Mouse (Mus musculus): ENCODE measurements around the gene Adgrg2. TPM values are rescaled to one million over a fixed set of nuclear protein-coding genes. Genes with fewer than 3 reads are reported as not detected.

Gene Adgrg2
- 2.0 and 5.0 TPM in 2 replicates for polyA plus RNA-seq (2014; fragmentation: Nextera tagmentation; extraction: Ambion mirVana)

DNA sequence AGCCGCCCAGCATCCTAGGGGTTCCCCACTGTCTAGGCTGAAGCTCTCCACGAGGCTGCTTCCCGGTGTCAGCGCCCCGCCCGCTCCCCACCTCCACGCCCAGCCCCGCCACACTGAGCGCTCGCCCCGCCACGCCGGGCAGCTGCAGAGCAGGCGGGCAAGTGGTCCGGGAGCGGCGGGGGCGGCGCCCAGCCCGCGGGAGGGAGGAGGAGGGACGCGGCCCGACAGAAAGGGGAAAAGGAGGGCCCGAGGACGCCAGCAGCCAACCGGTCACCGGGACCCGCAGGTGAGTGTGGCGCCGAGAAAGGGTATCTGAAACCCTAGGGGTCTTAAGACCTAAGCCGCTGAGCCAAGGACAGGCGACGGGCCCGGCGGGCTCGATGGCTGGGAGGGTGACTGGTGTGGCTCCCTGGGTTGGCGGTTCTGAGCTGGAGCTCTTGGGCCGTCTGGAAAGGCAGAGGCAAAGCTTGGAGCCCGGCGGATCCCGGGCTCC lies at the start of gene Adgrg2:
Gene Adgrg2 (plus strand): TSS at position 227 of the 493 bp plus-strand sequence.
- H3K27me3 ChIP-seq (ENCODE audit: control insufficient read depth, insufficient read depth, low read length): peaks cover 5% of the 10 kb centered on the region; the same call in 1 of the 2 replicates

DNA sequence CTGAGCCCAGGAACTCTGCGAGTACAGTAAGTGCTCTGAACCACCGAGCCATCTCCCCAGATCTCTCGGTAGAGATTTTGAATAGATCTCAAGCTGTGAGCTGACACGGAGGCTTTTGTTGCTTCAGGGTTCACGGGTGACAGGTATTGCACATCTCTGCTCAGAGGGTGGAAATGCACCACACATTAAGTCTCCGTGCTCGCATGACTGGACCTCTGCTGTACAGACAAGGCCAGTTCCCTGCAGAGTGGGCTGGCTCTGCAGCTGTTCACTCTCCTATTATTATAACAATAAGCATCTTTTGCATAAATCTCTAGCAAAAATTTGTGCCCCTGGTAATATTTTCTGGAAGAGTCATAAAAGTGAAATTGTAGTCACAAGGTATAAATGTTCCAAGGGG lies 39.5 kb upstream of the Adgrg2 start:
- no peak overlapping the region for H3K4me2 ChIP-seq (ENCODE audit: low read depth, low read length)
- no peaks in the 10 kb centered on the region for H3K9me3 ChIP-seq (ENCODE audit: control insufficient read depth, low read length)
- no peak overlapping the region for H3K4me3 ChIP-seq (ENCODE audit: low read depth, low read length)
- H3K27me3 ChIP-seq (ENCODE audit: control insufficient read depth, insufficient read depth, low read length): no peaks in the 10 kb centered on the region; the same call in 1 of the 2 replicates
- no peak overlapping the region for H3K9ac ChIP-seq (replicated peaks; ENCODE audit: low read depth, low read length)
- no peak overlapping the region for H3K27ac ChIP-seq (ENCODE audit: low read depth, low read length)
- H3K36me3 ChIP-seq (ENCODE audit: control insufficient read depth, insufficient read depth, low read length): no peaks in the 10 kb centered on the region
- no peaks in the 10 kb centered on the region for H3K4me1 ChIP-seq (ENCODE audit: control insufficient read depth, insufficient read depth, low read length)
- ATAC-seq (ENCODE audit: low read depth): no peak
- 49% methylated on average over 7 of the region's 7 CpGs for WGBS

More for the DNA sequence above, at the start of gene Adgrg2:
- Histone ChIP-seq H3K4me2 (ENCODE audit: low read depth, low read length) (peak within 1 kb of the TSS; percentile 63), H3K36me3 (ENCODE audit: control insufficient read depth, insufficient read depth, low read length) (no peaks in the 10 kb centered on the region), H3K9ac (replicated peaks; ENCODE audit: low read depth, low read length) (peak within 1 kb of the TSS; percentile 39; the same call in 1 of the 2 replicates), H3K4me3 (ENCODE audit: low read depth, low read length) (peak within 1 kb of the TSS; percentile 43), H3K4me1 (ENCODE audit: control insufficient read depth, insufficient read depth, low read length) (no peaks in the 10 kb centered on the region), H3K27ac (ENCODE audit: low read depth, low read length) (no peak within 1 kb of the TSS), H3K9me3 (ENCODE audit: control insufficient read depth, low read length) (no peaks in the 10 kb centered on the region)
- WGBS: 19% methylated on average over 31 of the region's 42 CpGs
- ATAC-seq (ENCODE audit: low read depth): peak; percentile 89

GRCm38 (mm10) chrX:160351967-160352677 lies 38.4 kb upstream of the Adgrg2 start:
- 30% methylated on average over 1 of the region's 1 CpGs for WGBS
- Histone ChIP-seq H3K9me3 (ENCODE audit: control insufficient read depth, low read length) (no peaks in the 10 kb centered on the region), H3K27me3 (ENCODE audit: control insufficient read depth, insufficient read depth, low read length) (no peaks in the 10 kb centered on the region; the same call in 1 of the 2 replicates), H3K4me1 (ENCODE audit: control insufficient read depth, insufficient read depth, low read length) (no peaks in the 10 kb centered on the region), H3K9ac (replicated peaks; ENCODE audit: low read depth, low read length) (no peak overlapping the region), H3K27ac (ENCODE audit: low read depth, low read length) (no peak overlapping the region), H3K4me2 (ENCODE audit: low read depth, low read length) (no peak overlapping the region), H3K4me3 (ENCODE audit: low read depth, low read length) (no peak overlapping the region), H3K36me3 (ENCODE audit: control insufficient read depth, insufficient read depth, low read length) (no peaks in the 10 kb centered on the region)
- no peak for ATAC-seq (ENCODE audit: low read depth)

DNA sequence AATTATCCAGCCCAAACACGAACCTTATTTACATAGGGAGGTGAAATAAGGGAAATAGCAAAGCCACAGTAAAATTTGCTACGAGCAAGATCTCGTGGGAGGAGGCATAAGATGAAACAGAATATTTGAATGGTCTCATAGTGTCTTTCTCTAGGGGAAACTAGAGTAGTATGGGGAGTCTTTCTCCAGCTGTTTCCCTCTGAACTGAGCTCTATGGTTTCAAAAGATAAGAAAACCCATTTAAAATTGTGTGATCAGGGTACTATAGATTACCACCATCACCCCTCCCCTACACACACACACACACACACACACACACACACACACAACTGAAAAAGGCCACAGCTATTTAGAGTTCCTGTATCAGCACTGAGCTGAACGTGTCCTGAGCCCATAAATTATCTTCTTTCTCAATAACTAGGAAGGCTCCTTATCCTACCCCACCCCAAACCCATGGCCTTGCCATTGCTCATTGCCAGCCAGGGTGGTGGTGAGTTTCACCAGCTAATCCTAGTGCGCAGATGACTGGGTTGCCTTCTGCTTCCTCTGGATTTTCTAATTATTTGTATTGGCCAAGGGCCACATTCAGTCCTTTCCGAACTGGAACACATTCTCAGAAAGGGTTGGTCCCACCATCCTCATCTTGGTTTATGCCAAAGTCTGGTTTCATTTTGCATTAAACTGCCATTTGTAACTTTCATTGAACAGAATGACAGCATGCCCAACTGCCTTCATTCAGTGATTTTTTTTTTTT lies 5.6 kb upstream of the Adgrg2 start:
- Histone ChIP-seq H3K4me1 (ENCODE audit: control insufficient read depth, insufficient read depth, low read length) (no peaks in the 10 kb centered on the region), H3K27ac (ENCODE audit: low read depth, low read length) (no peak overlapping the region), H3K4me3 (ENCODE audit: low read depth, low read length) (no peak overlapping the region), H3K9me3 (ENCODE audit: control insufficient read depth, low read length) (no peaks in the 10 kb centered on the region), H3K36me3 (ENCODE audit: control insufficient read depth, insufficient read depth, low read length) (no peaks in the 10 kb centered on the region), H3K4me2 (ENCODE audit: low read depth, low read length) (no peak overlapping the region), H3K9ac (replicated peaks; ENCODE audit: low read depth, low read length) (no peak overlapping the region), H3K27me3 (ENCODE audit: control insufficient read depth, insufficient read depth, low read length) (0 out of 2 replicates have a peak, but pooled peaks cover 2% of the 10 kb centered on the region)
- no peak for ATAC-seq (ENCODE audit: low read depth)
- WGBS: 82% methylated on average over 6 of the region's 6 CpGs

GRCm38 (mm10) chrX:160385502-160385772 lies 5.1 kb upstream of the Adgrg2 start:
- Histone ChIP-seq H3K4me3 (ENCODE audit: low read depth, low read length) (no peak overlapping the region), H3K9ac (replicated peaks; ENCODE audit: low read depth, low read length) (no peak overlapping the region), H3K27ac (ENCODE audit: low read depth, low read length) (no peak overlapping the region), H3K4me1 (ENCODE audit: control insufficient read depth, insufficient read depth, low read length) (no peaks in the 10 kb centered on the region), H3K36me3 (ENCODE audit: control insufficient read depth, insufficient read depth, low read length) (no peaks in the 10 kb centered on the region), H3K4me2 (ENCODE audit: low read depth, low read length) (no peak overlapping the region), H3K9me3 (ENCODE audit: control insufficient read depth, low read length) (no peaks in the 10 kb centered on the region), H3K27me3 (ENCODE audit: control insufficient read depth, insufficient read depth, low read length) (0 out of 2 replicates have a peak, but pooled peaks cover 2% of the 10 kb centered on the region)
- 95% methylated on average over 1 of the region's 1 CpGs for WGBS
- no peak for ATAC-seq (ENCODE audit: low read depth)

DNA sequence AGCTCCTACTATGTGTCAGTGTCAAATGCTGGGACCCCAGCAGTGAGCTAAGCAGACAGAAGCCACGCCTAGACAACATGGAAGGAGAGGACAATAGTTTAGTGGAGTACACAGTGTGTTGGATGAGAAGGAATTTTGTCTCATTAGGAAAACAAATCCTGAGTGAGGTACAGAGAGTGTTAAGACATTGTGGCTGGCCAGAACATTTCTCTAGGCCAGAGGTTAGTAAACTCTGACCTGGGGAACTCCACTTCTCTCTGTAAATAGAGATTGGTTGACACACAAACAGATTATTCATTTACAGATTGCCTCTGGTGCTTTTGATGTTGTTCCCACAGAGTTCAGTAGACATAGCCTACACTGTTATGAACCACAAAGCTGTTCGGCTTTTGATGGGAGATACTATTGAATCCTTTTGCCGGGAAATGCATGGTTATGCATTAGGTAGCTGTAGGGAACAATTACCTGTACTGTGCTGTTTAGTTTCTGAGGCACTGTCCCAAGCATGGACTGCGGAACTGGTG lies 22.5 kb downstream of the Adgrg2 start:
- Histone ChIP-seq H3K27ac (ENCODE audit: low read depth, low read length) (no peak overlapping the region), H3K36me3 (ENCODE audit: control insufficient read depth, insufficient read depth, low read length) (no peaks in the 10 kb centered on the region), H3K27me3 (ENCODE audit: control insufficient read depth, insufficient read depth, low read length) (no peaks in the 10 kb centered on the region), H3K4me3 (ENCODE audit: low read depth, low read length) (no peak overlapping the region), H3K9ac (replicated peaks; ENCODE audit: low read depth, low read length) (no peak overlapping the region), H3K9me3 (ENCODE audit: control insufficient read depth, low read length) (no peaks in the 10 kb centered on the region), H3K4me2 (ENCODE audit: low read depth, low read length) (no peak overlapping the region), H3K4me1 (ENCODE audit: control insufficient read depth, insufficient read depth, low read length) (no peaks in the 10 kb centered on the region)
- ATAC-seq (ENCODE audit: low read depth): no peak
- WGBS: 87% methylated on average over 4 of the region's 4 CpGs

- no peak overlapping the region for H3K4me2 ChIP-seq (ENCODE audit: low read depth, low read length)
- no peak overlapping the region for H3K9ac ChIP-seq (replicated peaks; ENCODE audit: low read depth, low read length)
- no peaks in the 10 kb centered on the region for H3K36me3 ChIP-seq (ENCODE audit: control insufficient read depth, insufficient read depth, low read length)
- H3K4me1 ChIP-seq (ENCODE audit: control insufficient read depth, insufficient read depth, low read length): no peaks in the 10 kb centered on the region
- WGBS: 88% methylated on average over 7 of the region's 7 CpGs
- no peaks in the 10 kb centered on the region for H3K27me3 ChIP-seq (ENCODE audit: control insufficient read depth, insufficient read depth, low read length)
- H3K9me3 ChIP-seq (ENCODE audit: control insufficient read depth, low read length): no peaks in the 10 kb centered on the region
- H3K4me3 ChIP-seq (ENCODE audit: low read depth, low read length): no peak overlapping the region
- no peak for ATAC-seq (ENCODE audit: low read depth)
- H3K27ac ChIP-seq (ENCODE audit: low read depth, low read length): no peak overlapping the region
These were observed 23.4 kb downstream of the Adgrg2 start for GRCm38 (mm10) chrX:160413881-160414395.

DNA sequence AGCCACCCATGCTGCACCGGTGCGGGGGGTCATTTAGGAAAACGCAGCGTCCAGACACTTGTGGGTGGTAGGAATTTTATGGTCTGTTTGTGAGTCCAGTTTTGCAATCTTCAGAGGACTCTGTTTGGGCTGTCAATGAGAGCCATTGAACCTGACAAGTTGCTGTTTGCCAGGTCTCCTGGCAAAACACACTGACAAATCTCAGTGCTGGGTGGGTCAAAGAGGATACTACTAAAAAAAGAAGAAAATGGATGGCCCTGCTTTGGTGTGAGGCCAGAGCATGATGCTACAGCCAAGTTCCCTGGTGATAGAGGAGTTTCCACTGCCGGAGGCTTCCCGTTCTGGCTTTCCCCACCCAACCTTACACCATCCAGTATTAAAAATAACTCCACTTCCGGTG lies 27.9 kb downstream of the Adgrg2 start:
- no peak for ATAC-seq (ENCODE audit: low read depth)
- WGBS: 86% methylated on average over 7 of the region's 7 CpGs
- H3K4me3 ChIP-seq (ENCODE audit: low read depth, low read length): no peak overlapping the region
- H3K9me3 ChIP-seq (ENCODE audit: control insufficient read depth, low read length): no peaks in the 10 kb centered on the region
- no peak overlapping the region for H3K4me2 ChIP-seq (ENCODE audit: low read depth, low read length)
- H3K4me1 ChIP-seq (ENCODE audit: control insufficient read depth, insufficient read depth, low read length): no peaks in the 10 kb centered on the region
- H3K36me3 ChIP-seq (ENCODE audit: control insufficient read depth, insufficient read depth, low read length): no peaks in the 10 kb centered on the region
- no peak overlapping the region for H3K27ac ChIP-seq (ENCODE audit: low read depth, low read length)
- no peak overlapping the region for H3K9ac ChIP-seq (replicated peaks; ENCODE audit: low read depth, low read length)
- H3K27me3 ChIP-seq (ENCODE audit: control insufficient read depth, insufficient read depth, low read length): no peaks in the 10 kb centered on the region

- no peaks in the 10 kb centered on the region for H3K4me1 ChIP-seq (ENCODE audit: control insufficient read depth, insufficient read depth, low read length)
- ATAC-seq (ENCODE audit: low read depth): no peak
- no peak overlapping the region for H3K27ac ChIP-seq (ENCODE audit: low read depth, low read length)
- no peak overlapping the region for H3K4me2 ChIP-seq (ENCODE audit: low read depth, low read length)
- no peaks in the 10 kb centered on the region for H3K9me3 ChIP-seq (ENCODE audit: control insufficient read depth, low read length)
- no peak overlapping the region for H3K4me3 ChIP-seq (ENCODE audit: low read depth, low read length)
- no peaks in the 10 kb centered on the region for H3K27me3 ChIP-seq (ENCODE audit: control insufficient read depth, insufficient read depth, low read length)
- WGBS: 80% methylated on average over 1 of the region's 1 CpGs
- H3K36me3 ChIP-seq (ENCODE audit: control insufficient read depth, insufficient read depth, low read length): no peaks in the 10 kb centered on the region
- no peak overlapping the region for H3K9ac ChIP-seq (replicated peaks; ENCODE audit: low read depth, low read length)
These were observed 33.2 kb downstream of the Adgrg2 start for GRCm38 (mm10) chrX:160423737-160424136.

All from neural tube, embryonic 14.5 days (tissue).